Mouse (Mus musculus) lung, postnatal 0 days (tissue): Measurements from ENCODE around the gene Chgb. TPM values are rescaled to one million over a fixed set of nuclear protein-coding genes. Genes with fewer than 3 reads are reported as not detected.

Source experiments
- ATAC-seq: fragments of 200-750 bp; cut with Nextera tagmentation; 2 replicates; pipeline ENCODE4 v1.8.0; 2017; ENCODE audit warnings: moderate library complexity
- DNase-seq: peaks from one replicate; pipeline ENCODE4 v3.0.0-alpha.2; 2016; ENCODE audit warnings: low spot score
- H3K27ac ChIP-seq: fragments of 300-500 bp; sonication (generic); 2 replicates; pipeline ENCODE4 v1.5.1; 2014; ENCODE audit warnings: antibody characterized with exemption, mild to moderate bottlenecking, low read length, mixed read lengths
- H3K27me3 ChIP-seq: fragments of 300-500 bp; sonication (generic); replicated peaks from 2 replicates; pipeline ENCODE4 v1.6.1; 2014; ENCODE audit warnings: low read length, mixed read lengths; ENCODE audit not compliant: insufficient read depth
- H3K36me3 ChIP-seq: fragments of 300-500 bp; sonication (generic); 2 replicates; pipeline ENCODE4 v1.6.1; 2014; ENCODE audit warnings: low read length, mixed read lengths; ENCODE audit not compliant: insufficient read depth
- H3K4me1 ChIP-seq: fragments of 300-500 bp; sonication (generic); 2 replicates; pipeline ENCODE4 v1.6.1; 2014; ENCODE audit warnings: antibody characterized with exemption, low read depth, low read length, mixed read lengths; ENCODE audit not compliant: insufficient read depth
- H3K4me2 ChIP-seq: fragments of 300-500 bp; sonication (generic); replicated peaks from 2 replicates; pipeline ENCODE4 v1.6.1; 2014; ENCODE audit warnings: low read depth, mild to moderate bottlenecking, low read length, moderate library complexity, mixed read lengths
- H3K4me3 ChIP-seq: fragments of 300-500 bp; sonication (generic); 2 replicates; pipeline ENCODE4 v1.5.1; 2014; ENCODE audit warnings: low read depth, low read length
- H3K9ac ChIP-seq: fragments of 300-500 bp; sonication (generic); replicated peaks from 2 replicates; pipeline ENCODE4 v1.6.1; 2014; ENCODE audit warnings: low read depth, mild to moderate bottlenecking
- H3K9me3 ChIP-seq: fragments of 300-500 bp; sonication (generic); 2 replicates; pipeline ENCODE4 v1.6.1; 2016; ENCODE audit warnings: low read length, mixed read lengths
- CTCF ChIP-seq: IDR thresholded peaks from 2 replicates; pipeline ENCODE4 v1.5.1; 2016; ENCODE audit warnings: antibody characterized with exemption, mild to moderate bottlenecking
- EP300 ChIP-seq: IDR thresholded peaks from 2 replicates; pipeline ENCODE4 v1.6.1; 2016; ENCODE audit warnings: antibody characterized with exemption, mild to moderate bottlenecking, control low read depth
- whole genome bisulfite sequencing: fragments of 180-500 bp; shearing (Covaris S2); extraction: QIAGEN DNeasy Blood & Tissue Kit; methylation state at CpG from one replicate; pipeline ENCODE4 v1.1.7; 2014; 5-methylcytosine and 5-hydroxymethylcytosine counted together
- polyA plus RNA-seq: library from polyadenylated mRNA; unstranded; fragments of >200 nt; fragmentation: Nextera tagmentation; extraction: Ambion mirVana; gene quantifications from 2 replicates; pipeline ENCODE4 v1.2.1, GENCODE M21; 2015

Chgb gene
- 0.19 and 0.30 TPM in 2 replicates for polyA plus RNA-seq

DNA sequence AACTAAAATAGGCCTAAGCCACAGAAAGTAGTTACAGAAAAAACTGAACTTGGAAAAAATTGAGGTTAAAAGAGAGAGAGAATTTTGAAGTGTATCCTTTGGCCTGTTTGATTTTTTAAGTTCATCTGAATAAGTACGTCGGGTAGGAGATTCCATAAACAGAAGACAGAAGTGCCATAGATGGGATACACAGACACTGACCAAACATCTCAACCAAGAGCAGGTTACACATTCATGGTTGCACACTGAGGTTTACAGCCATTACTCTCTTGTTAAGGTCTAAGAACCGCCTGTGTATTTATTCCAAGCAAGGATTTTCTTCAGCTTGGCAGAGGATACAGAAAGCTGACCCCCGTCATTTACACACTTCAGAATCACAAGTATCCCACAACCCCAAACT, at the start of gene Chgb:
Gene Chgb (plus strand): TSS at position 301 of the 400 bp plus-strand sequence.
- Histone ChIP-seq H3K9ac (no peak within 1 kb of the TSS), H3K9me3 (no peaks in the 10 kb centered on the region), H3K27ac (no peak within 1 kb of the TSS), H3K27me3 (no peaks in the 10 kb centered on the region), H3K36me3 (no peaks in the 10 kb centered on the region), H3K4me2 (peak within 1 kb of the TSS; percentile 40), H3K4me3 (peak within 1 kb of the TSS; percentile 14; the same call in 1 of the 2 replicates), H3K4me1 (no peaks in the 10 kb centered on the region)
- DNase-seq: no peak
- WGBS: 10% methylated on average over 4 of the region's 4 CpGs
- no peak for ATAC-seq
- TF ChIP-seq CTCF (no peak), EP300 (no peak)

DNA sequence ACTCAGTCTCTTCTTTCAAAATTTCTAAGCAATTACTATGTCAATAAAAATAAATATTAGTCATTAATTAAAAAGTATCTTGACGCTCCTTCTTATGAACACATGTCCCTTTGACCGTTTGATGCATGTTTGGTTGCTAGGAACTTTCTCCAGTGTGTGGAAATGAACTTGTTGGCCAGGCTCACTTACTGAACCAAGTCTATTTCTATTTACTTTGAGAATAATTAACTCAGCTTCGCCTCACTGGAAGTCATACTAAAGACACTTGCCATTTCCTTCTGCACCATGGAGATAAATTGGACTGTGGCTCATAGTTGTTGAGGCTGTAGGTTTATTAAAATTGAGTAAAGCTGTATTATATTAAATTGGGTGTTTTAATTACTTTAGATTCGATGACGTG, 48.1 kb upstream of the Chgb start:
- Histone ChIP-seq H3K36me3 (no peaks in the 10 kb centered on the region), H3K27ac (no peak overlapping the region), H3K9ac (no peak overlapping the region), H3K4me1 (no peaks in the 10 kb centered on the region), H3K9me3 (no peaks in the 10 kb centered on the region), H3K4me2 (no peak overlapping the region), H3K27me3 (no peaks in the 10 kb centered on the region), H3K4me3 (no peak overlapping the region)
- no peak for TF ChIP-seq CTCF
- no peak for TF ChIP-seq EP300
- DNase-seq (no peak), ATAC-seq (no peak)
- WGBS: 55% methylated on average over 5 of the region's 5 CpGs

DNA sequence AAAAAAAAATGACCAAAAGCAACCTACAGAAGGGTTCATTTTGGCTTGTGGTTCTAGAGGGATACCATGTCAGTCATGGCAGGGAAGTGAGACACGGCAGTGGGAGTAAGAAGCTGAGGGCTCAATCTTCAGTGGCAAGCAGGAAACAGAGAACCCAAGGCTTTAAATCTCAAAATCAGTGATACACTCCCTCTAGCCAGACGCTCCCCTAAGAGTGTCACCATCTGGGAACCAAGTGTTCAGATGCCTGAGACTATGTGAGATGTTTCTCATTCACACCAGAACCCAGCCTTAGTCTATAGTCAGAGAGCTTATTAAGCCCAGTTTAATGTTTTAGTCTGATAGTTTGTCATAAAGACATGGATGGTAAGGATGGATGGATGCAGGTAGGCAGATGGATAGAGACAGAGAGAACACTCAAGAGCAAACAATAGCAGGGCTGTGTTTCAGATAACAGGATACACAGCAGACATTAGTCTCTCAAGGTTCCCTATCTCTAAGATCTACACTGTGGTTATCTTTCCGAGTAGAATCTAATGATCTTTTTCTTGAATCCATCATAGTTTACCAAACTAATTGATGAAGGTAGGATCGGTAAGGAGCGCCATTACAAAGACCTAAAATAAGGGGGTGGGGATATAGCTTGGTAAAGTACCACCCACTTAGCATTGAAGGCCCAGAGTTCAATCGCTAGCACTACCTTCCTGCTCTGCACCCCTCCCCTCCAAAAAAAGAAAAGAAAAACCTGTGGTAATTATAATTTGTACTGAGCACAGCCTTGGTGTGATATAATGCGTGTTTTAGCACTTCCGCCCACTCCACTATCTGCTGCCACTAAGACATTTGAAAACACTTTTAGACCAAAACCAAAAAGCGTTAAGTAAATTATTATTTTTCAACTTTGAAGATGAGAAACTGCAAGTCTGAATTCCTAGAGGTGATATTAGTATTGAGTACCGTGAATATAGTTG, 47.2 kb upstream of the Chgb start:
- no peak for TF ChIP-seq CTCF
- no peak for TF ChIP-seq EP300
- Histone ChIP-seq H3K9me3 (no peaks in the 10 kb centered on the region), H3K27ac (no peak overlapping the region), H3K9ac (no peak overlapping the region), H3K4me3 (no peak overlapping the region), H3K36me3 (no peaks in the 10 kb centered on the region), H3K4me1 (no peaks in the 10 kb centered on the region), H3K4me2 (no peak overlapping the region), H3K27me3 (no peaks in the 10 kb centered on the region)
- DNase-seq: no peak
- 90% methylated on average over 10 of the region's 10 CpGs for WGBS
- ATAC-seq: no peak

DNA sequence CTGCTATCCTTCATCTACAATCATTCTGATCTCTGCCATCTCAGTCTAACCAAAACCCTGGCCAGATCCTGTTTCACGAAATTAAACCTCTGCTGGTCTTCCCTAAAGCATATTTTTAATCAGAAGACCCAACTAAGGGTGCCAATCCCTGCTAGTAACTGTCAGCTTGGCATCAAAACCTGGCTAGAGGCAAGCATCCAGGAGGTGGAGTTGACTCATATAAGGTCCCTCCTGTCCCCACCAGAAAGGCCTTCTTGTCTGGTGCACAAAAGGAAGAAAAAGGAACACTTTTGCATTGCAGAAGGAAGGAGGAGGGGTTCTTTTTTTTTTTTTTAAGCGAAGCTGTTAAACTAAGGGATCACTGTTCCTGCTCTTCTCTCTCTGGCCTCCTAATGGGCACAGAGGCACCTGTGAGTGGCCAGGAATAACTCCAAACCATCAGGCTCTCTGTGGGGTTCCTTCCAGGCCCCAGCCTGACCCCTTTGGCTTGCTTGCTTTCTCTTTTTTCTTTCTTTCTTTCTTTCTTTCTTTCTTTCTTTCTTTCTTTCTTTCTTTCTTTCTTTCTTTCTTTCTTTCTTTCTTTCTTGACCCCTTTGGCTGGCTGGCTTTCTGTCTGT, 42.2 kb upstream of the Chgb start:
- no peaks in the 10 kb centered on the region for H3K9me3 ChIP-seq
- H3K27me3 ChIP-seq: no peaks in the 10 kb centered on the region
- no peaks in the 10 kb centered on the region for H3K36me3 ChIP-seq
- no peak overlapping the region for H3K4me3 ChIP-seq
- ATAC-seq: no peak
- H3K4me2 ChIP-seq: no peak overlapping the region
- TF ChIP-seq CTCF (no peak), EP300 (no peak)
- no peaks in the 10 kb centered on the region for H3K4me1 ChIP-seq
- no peak for DNase-seq
- H3K27ac ChIP-seq: no peak overlapping the region
- no peak overlapping the region for H3K9ac ChIP-seq
- 78% methylated on average over 2 of the region's 2 CpGs for WGBS

DNA sequence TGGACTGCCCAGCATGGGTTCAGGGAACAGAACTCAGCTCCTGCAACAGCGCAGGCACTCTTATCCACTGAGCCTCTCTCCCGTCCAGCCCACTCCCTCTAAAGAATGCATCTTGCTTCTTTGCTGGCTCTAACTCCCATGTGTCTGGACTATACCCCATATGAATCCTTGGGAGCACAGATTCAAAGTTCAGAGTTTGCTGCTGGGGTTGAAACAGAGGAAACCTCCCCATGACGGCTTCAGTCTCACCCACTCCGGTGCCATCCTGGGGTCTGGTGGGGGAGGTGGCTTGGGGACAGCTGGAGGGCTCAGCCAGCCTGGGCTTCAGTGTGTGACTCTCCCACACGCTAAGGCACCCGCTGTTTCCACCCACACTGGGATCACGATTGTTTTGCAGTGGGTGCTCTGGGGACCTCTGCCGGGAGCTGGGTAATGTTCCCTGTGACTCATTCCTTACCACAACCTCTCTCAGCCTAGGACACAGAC, 39.2 kb upstream of the Chgb start:
- no peak for TF ChIP-seq EP300
- Histone ChIP-seq H3K36me3 (no peaks in the 10 kb centered on the region), H3K4me1 (no peaks in the 10 kb centered on the region), H3K27me3 (no peaks in the 10 kb centered on the region), H3K4me3 (no peak overlapping the region), H3K9ac (no peak overlapping the region), H3K9me3 (no peaks in the 10 kb centered on the region), H3K4me2 (no peak overlapping the region), H3K27ac (no peak overlapping the region)
- DNase-seq: no peak
- 73% methylated on average over 8 of the region's 8 CpGs for WGBS
- ATAC-seq: no peak

DNA sequence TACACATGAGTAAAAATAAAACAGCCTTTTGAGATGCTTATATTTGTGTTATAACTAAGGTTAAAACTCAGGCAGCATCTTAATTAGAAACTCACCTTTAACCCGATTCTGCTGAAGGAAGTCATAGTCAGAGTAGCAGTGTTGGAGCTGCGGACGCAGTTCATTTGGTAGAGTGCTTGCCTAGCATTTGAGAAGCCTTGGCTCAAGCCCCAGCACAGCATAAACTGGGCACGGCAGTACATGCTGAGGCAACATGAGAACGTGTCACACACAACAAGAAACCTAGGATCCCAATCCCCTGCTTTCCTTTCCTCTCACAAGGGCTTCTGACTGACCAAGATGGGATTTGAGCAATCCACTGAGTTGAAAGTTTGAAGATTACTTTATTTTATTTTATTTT, 36.2 kb upstream of the Chgb start:
- no peak for ATAC-seq
- Histone ChIP-seq H3K9me3 (no peaks in the 10 kb centered on the region), H3K27ac (no peak overlapping the region), H3K36me3 (no peaks in the 10 kb centered on the region), H3K27me3 (no peaks in the 10 kb centered on the region), H3K4me1 (no peaks in the 10 kb centered on the region), H3K4me3 (no peak overlapping the region), H3K4me2 (no peak overlapping the region), H3K9ac (no peak overlapping the region)
- DNase-seq: no peak
- 92% methylated on average over 5 of the region's 5 CpGs for WGBS
- TF ChIP-seq CTCF (no peak), EP300 (no peak)
